Mouse (Mus musculus) thymus, postnatal 25 days (tissue): ENCODE data around the gene Myg1.
A peak's percentile ranks its signal among the peaks of the same experiment; 100 is the strongest.

Experiments
- DNase-seq: peaks from one replicate; pipeline ENCODE4 v3.0.0; 2022

Myg1 gene

GRCm38 (mm10) chr15:102350138-102350941 is 18.8 kb downstream of the Myg1 start, which contains the start of gene Aaas:
Gene Aaas, minus strand, starts transcription at chr15:102350771.
- DNase-seq: peak; percentile 94

- DNase-seq: no peak
Observed at GRCm38 (mm10) chr15:102350942-102351291, 19.4 kb downstream of the Myg1 start.

- no peak for DNase-seq
Observed at GRCm38 (mm10) chr15:102352177-102352576, 20.7 kb downstream of the Myg1 start.

GRCm38 (mm10) chr15:102353986-102354385 is 22.5 kb downstream of the Myg1 start:
- DNase-seq: no peak

GRCm38 (mm10) chr15:102355134-102355870 is 23.8 kb downstream of the Myg1 start:
- DNase-seq: peak; percentile 15

- DNase-seq: peak; percentile 18
Observed at GRCm38 (mm10) chr15:102355871-102356441, 24.4 kb downstream of the Myg1 start.

GRCm38 (mm10) chr15:102356501-102357325 is 25.2 kb downstream of the Myg1 start:
- DNase-seq: no peak

- peak; percentile 16 for DNase-seq
Observed at GRCm38 (mm10) chr15:102358126-102358525, 26.6 kb downstream of the Myg1 start.

- no peak for DNase-seq
Observed at GRCm38 (mm10) chr15:102358834-102359233, 27.3 kb downstream of the Myg1 start.

- DNase-seq: no peak
Observed at GRCm38 (mm10) chr15:102362648-102363047, 31.1 kb downstream of the Myg1 start.

- DNase-seq: no peak
Observed at GRCm38 (mm10) chr15:102364678-102365077, 33.2 kb downstream of the Myg1 start.

GRCm38 (mm10) chr15:102366238-102366637 is 34.7 kb downstream of the Myg1 start:
- no peak for DNase-seq

GRCm38 (mm10) chr15:102366733-102367344 is 35.3 kb downstream of the Myg1 start, which contains the start of gene Sp7:
Gene Sp7, minus strand, starts transcription at chr15:102367182.
- DNase-seq: no peak

- no peak for DNase-seq
Observed at GRCm38 (mm10) chr15:102369972-102370371, 38.5 kb downstream of the Myg1 start.

- DNase-seq: no peak
Observed at GRCm38 (mm10) chr15:102370727-102371126, 39.2 kb downstream of the Myg1 start.

- peak; percentile 61 for DNase-seq
Observed at GRCm38 (mm10) chr15:102376453-102377162, 45.1 kb downstream of the Myg1 start.

GRCm38 (mm10) chr15:102377163-102377543 is 45.6 kb downstream of the Myg1 start:
- peak; percentile 87 for DNase-seq

- peak; percentile 32 for DNase-seq
Observed at GRCm38 (mm10) chr15:102377810-102378262, 46.3 kb downstream of the Myg1 start.

GRCm38 (mm10) chr15:102381575-102381974 is 50.1 kb downstream of the Myg1 start:
- DNase-seq: peak; percentile 74

GRCm38 (mm10) chr15:102383671-102384070 is 52.2 kb downstream of the Myg1 start:
- DNase-seq: no peak

- no peak for DNase-seq
Observed at GRCm38 (mm10) chr15:102386640-102387039, 55.1 kb downstream of the Myg1 start.
